Mouse (Mus musculus) heart, adult 18-20 months (tissue): ENCODE measurements around the gene Trip10. TPM values are rescaled to one million over a fixed set of nuclear protein-coding genes. Genes with fewer than 3 reads are reported as not detected.
"Not testable (repeated sequence)": the region's sequence is repeated elsewhere in the genome, so short reads cannot be mapped to it uniquely, and the experiment has no call there.

Source experiments
- DNase-seq, 2 experiments: peaks; one replicate each; pipeline ENCODE4 v3.0.0; 2021 to 2022; ENCODE audit warnings: mixed read lengths in 1 of 2
- total RNA-seq, 2 experiments: library from RNA; stranded (reverse); gene quantifications; 2 replicates each; pipeline ENCODE4 v1.2.3; 2021

Gene Trip10
- total RNA-seq, 2 experiments from 2014 or later: 106 to 109 TPM

- no peak for DNase-seq
These were observed 14.9 kb downstream of the Trip10 start for GRCm38 (mm10) chr17:57264164-57264563.

GRCm38 (mm10) chr17:57264972-57265945 lies 16.0 kb downstream of the Trip10 start:
- peak; percentile 80 to 88 for DNase-seq

- peak; percentile 69 to 77 for DNase-seq
These were observed 18.4 kb downstream of the Trip10 start for GRCm38 (mm10) chr17:57267556-57268126.

DNA sequence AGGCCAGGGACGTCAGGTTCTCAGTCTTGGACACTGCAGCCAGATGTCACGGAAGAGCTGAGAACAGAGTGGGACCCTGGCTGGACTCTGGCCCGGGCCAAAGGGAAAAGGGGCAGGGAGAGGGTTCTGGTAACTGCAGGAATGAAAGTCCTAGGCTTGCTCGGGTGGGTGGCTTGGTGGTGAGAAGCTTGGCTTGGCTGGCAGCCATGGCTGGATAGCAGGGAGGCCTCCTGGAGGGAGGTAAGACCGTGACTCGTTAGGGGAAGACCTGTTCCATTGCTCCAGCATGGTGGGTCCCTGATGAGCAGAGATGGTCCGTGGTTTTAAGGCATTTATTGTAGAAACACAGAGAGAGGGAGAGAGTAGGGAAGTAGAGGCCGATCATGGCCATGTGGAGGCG lies 22.0 kb downstream of the Trip10 start:
- DNase-seq: no peak

- DNase-seq: no peak
These were observed 24.6 kb downstream of the Trip10 start for GRCm38 (mm10) chr17:57273846-57274245.

DNA sequence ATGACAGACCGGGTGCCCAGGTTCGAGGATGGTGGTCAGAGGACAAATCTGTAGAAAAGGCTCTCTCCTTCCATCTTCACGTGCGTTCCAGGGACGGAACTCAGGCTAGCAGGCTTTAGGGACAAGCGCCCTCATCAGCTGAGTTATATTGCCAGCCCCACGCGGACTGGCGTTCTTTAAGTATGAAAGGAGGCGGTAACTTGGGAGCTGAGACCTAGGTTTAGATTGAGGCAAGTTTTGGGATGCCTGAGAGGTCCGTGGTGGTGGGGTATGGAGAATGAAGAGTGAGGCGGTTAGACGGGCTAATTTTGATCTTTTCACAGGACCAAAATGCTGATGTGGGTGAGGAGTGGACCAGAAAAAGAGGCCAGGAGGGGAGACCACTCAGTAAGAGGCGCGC lies 25.4 kb downstream of the Trip10 start:
- DNase-seq: no peak

DNA sequence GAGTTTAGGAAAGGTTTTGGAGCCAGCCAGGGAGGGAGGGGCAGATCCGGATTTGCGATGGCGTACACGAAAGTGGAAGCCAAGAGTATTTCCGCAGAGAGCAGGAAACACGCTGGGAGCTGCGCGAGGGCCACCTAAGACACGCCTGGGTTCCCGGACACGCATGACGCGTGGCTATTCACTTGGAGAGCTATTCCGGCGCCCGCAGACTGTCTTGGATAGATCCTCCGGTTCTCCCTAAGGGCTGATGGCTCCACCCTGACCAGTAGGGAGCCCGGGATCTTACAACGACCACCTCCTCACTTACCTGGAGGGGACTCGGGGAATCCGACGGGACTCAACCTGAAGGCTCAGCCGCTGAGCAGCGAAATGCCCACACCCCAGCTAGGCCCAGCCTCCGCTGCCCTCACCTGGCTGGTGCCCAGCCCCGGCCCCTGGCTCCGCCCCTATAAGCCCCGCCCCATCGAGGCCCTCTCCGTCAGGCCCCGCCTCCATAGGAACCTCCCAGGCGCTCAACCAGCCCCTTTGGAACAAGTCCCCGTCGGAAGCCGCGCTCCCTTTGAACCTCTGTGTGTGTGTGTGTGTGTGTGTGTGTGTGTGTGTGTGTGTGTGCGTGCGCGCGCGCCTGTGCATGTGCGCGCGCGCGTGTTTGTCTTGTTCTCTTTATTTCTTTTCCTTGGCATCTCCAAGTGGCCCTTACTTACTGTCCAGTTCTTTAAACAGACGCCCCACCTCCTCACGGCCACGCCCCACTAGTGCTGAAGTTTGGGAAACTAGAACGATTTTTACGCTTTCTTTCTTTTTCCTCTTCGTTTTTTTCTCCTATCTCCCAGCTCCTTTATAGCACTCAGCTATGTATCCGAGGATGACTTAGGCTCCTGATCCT lies 26.1 kb downstream of the Trip10 start:
- DNase-seq: peak; percentile 95 to 96

GRCm38 (mm10) chr17:57275997-57276351 lies 26.7 kb downstream of the Trip10 start:
- DNase-seq: peak; percentile 57 to 69

DNA sequence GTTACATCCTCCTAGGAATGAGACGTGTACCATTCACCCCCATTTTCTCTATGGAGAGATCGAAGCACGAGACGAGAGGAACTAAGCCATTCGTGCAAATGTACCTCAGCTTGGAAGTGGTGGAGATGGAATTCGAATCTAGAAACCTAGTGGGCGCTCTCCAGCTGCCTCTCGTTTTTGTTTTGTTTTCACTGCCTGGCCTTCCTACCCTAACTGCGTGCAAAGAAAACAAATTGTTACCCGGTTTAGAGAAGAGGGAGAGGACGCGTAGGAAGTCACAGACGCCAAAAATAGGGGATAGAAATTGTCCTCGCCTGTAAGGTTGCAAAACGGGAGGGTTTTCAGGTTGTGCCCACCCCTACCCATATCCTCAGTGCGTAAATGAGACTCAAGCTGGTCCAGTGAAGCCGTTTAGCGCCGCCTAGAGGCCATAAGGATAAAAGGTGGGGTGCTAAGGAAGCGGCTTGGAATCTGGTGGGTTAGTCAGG lies 27.4 kb downstream of the Trip10 start:
- peak; percentile 87 to 88 for DNase-seq

DNA sequence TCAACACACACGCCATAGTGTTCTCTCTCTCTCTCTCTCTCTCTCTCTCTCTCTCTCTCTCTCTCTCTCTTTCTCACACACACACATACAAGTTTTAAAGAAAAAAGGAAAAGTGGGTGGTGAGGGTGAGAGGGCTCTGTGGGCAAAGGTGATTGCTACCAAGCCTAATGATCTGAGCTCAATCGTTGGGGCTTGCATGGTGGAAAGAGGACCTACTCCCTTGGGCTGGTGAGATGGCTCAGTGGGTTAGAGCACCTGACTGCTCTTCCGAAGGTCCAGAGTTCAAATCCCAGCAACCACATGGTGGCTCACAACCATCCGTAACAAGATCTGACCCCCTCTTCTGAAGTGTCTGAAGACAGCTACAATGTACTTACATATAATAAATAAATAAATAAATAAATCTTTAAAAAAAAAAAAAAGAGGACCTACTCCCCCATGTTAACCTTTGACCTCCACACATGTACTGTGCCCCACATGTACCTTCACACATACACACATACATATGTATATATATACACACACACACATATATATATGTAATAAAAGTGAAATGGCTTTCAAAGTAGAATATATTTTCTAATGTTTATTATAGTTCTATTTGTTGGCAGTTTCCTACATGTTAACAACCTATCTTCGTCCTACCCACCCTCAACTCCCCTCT lies 28.5 kb downstream of the Trip10 start:
- DNase-seq: not testable (repeated sequence)

GRCm38 (mm10) chr17:57278537-57278936 lies 29.3 kb downstream of the Trip10 start:
- no peak for DNase-seq

GRCm38 (mm10) chr17:57278943-57279590 lies 29.8 kb downstream of the Trip10 start, which contains the start of gene Vav1:
Vav1 (plus strand) TSS chr17:57279100.
- DNase-seq: peak in 1 of 2 experiments; percentile 72

DNA sequence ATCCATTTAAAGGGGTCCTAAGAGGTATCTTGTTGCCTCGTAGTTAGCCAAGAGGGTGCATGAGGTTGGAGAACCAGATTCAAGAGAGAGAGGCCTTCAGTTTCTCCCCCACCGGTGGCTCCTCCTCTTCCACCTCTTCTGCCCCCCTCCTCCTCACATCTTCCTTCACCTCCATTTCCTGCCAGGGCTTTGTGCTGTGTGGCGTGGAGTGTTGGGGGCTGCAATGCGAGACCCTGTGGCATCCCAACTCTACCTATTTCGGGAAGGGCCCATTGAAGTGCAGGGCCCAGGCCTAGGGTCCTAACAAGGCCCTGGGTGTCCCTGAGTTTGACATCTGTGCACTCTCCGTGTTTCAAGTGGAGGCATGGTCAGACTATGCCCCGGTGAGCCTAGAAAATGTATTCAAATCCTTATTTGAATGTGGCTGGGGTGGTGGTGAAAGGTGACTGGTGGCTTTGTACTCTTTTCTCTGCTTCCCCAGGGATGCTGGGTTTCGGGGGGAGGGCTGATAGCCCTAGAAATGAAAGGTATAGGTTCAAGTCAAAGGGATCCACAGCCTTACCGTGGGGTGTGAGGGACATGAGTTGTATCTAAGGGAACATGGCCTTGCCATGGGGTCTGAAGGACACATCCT lies 30.5 kb downstream of the Trip10 start:
- no peak for DNase-seq

DNA sequence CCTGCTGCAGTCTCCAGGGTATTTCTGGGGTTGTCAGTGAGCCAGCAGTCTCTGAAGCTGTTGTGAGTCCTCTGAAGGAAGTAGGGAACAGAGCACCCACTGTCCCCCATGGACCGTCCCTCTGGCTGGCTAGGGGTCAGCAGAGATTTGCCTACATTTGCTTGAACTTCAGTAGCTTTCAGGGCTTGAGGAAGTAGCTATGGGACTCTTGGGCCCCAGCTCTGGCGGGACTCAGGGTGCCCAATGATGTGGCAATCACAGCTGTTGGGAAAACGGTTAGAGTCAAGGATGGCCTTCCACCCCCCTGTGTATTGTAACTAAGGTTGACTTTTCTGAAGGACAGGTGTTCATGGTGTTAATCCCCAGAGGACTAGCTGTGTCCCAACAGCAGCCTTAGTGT lies 31.2 kb downstream of the Trip10 start:
- peak in 1 of 2 experiments; percentile 56 for DNase-seq

- no peak for DNase-seq
These were observed 34.7 kb downstream of the Trip10 start for GRCm38 (mm10) chr17:57283906-57284305.

DNA sequence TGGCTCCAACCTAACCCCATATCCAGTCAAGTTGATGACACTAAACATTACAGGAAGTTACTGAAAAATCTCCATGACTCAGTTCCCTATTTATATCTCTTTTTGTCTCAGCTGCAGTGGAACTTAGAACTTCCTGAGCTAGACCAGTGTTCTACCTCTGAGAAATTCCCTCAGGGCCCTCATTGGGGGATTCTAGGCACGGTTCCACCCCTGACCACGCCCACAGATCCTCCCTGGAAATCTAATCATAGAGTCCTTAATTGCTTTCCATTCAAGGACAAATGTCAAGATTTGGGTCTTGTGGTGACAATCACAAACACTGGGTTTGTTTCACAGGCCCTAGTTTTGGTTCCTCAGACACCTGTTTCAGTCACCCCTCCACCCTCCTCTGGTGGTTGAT lies 35.8 kb downstream of the Trip10 start:
- peak; percentile 43 to 69 for DNase-seq

DNA sequence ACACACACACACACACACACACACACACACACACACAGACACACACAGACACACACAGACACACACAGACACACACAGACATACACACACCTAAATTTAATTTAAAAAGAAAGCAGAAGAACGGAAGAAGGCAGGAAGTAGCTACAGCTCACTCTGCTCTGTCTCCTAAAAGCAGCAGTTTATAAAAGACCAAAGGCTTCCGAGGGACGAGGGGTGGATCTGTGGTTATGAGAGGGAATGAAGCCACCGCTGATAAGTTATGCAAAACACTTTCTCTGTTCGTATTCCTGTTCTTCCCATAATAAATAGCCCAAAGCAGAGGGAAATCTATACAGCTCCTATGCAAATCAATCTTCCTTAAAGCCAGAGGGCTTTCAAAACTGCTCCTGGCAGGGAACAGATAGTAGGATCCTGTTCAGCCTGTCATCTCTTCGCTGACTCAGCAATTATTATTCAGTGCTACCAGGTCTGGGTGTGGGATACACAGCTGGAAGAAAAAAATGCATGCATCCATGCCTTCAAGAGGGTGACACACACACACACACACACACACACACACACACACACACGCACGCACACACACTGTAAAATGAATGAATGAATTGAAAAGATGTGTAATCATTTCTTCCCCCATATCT lies 37.6 kb downstream of the Trip10 start:
- no peak for DNase-seq

GRCm38 (mm10) chr17:57289252-57289651 lies 40.0 kb downstream of the Trip10 start:
- no peak for DNase-seq

DNA sequence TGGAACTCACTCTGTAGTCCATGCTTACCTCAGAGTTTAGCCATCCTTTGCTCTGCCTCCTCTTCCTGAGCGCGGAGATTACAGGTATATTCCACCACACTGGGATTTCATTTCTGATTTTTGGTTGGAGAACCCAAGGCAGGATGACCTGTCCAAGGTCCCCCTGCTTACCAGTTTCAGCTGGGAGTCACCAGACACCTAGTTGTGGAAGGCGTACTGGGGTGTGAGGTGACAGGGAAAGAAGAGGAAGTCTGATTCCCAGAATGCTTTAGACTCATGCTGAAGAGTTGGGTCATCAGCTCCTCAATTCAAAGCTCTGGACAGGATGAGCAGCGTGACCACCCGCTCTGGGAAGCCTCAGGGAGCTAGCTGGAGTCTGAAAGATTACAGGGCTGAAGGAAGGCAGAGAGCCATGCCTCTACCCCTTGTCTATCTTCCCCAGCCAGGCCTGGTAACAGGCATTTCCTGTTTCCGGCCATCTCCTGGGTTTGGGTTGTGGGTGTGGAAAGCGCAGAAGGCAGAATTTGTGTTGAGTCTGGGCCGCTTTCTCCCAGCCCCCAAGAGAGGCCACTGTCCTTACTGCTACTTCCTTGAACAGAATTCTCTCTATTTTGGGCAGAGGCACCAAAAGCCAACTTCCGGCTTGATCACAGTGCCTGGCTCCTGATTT lies 40.9 kb downstream of the Trip10 start:
- peak; percentile 25 to 61 for DNase-seq

DNA sequence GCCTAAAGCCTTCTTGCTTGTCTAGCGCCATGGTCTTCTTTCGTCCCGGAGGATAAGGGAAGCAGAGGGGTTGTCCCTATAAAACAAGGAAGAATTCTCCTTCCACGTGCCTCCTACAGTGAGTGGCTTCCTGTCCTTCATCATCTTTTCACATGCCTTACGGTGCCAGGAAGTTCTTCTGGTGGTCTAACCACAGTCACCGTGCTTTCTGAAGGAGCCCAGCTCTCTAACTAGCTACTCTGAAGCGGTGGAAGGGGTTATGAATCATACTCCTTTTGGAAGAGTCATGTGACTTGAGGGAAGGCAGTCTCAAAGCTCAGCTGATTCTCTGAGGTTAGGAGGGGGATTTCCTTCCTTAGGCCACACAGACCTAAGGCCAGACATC lies 41.4 kb downstream of the Trip10 start:
- DNase-seq: no peak
